Comparison of ENCODE assay signal across 12 mouse cellular contexts in genomic region chr19:47015965-47016364, GRCm38 (mm10). TPM values are rescaled to one million over a fixed set of nuclear protein-coding genes. Genes with fewer than 3 reads are reported as not detected.
DNase-seq lines count a peak whose midpoint lies in the region; ATAC-seq and TF ChIP-seq lines count a peak whose summit lies in the region.
"Had no signal": no experiment of that assay in that cellular context is flagged by ENCODE, and none has a peak within 500 bp of the region (broad histone marks: within the 10 kb centered on the region; RNA-seq: fewer than 3 reads in every experiment).

No protein-coding gene starts in this region.

- no peak for DNase-seq in left cerebral cortex, adult 2 months (ENCODE audit: extremely low spot score in 1 of 2, low spot score in 2 of 2)
- no peak for DNase-seq in left cerebral cortex, postnatal 36 days (ENCODE audit: low spot score in 2 of 2)
- DNase-seq in urinary bladder, adult 18-20 months (ENCODE audit: low spot score in 2 of 2) = no peak

- 4% methylated on average over 9 of the region's 9 CpGs for WGBS in forebrain, embryonic 13.5 days
- WGBS in limb, embryonic 13.5 days = 4% methylated on average over 9 of the region's 9 CpGs
- 4% methylated on average over 9 of the region's 9 CpGs for WGBS in stomach, embryonic 16.5 days
- 6% methylated on average over 9 of the region's 9 CpGs for WGBS in heart, embryonic 12.5 days
- 5% methylated on average over 9 of the region's 9 CpGs for WGBS in kidney, embryonic 16.5 days

- H3K36me3 ChIP-seq in forebrain, embryonic 13.5 days (ENCODE audit: poor library complexity, severe bottlenecking) = no peaks in the 10 kb centered on the region
- H3K36me3 ChIP-seq in limb, embryonic 13.5 days = no peaks in the 10 kb centered on the region
- no peaks in the 10 kb centered on the region for H3K36me3 ChIP-seq in stomach, embryonic 16.5 days (ENCODE audit: control insufficient read depth, insufficient read depth, low read length)
- no peaks in the 10 kb centered on the region for H3K36me3 ChIP-seq in heart, embryonic 12.5 days
- no peaks in the 10 kb centered on the region for H3K36me3 ChIP-seq in kidney, embryonic 16.5 days (ENCODE audit: insufficient read depth, low read length)
- H3K36me3 ChIP-seq: lung, embryonic 15.5 days had no signal

- intact Hi-C loops in left cerebral cortex, adult 2 months (cut with DNase I) = loop anchor here (2.0 kb wide), 1 partner anchor 19 kb away; no protein-coding TSS in a partner anchor
- intact Hi-C loops in left cerebral cortex, postnatal 36 days (cut with DNase I) = no loop called here

- peak overlapping the region; percentile 83 for H3K9ac ChIP-seq in forebrain, embryonic 13.5 days
- no peak overlapping the region for H3K9ac ChIP-seq in limb, embryonic 13.5 days
- H3K9ac ChIP-seq in stomach, embryonic 16.5 days (ENCODE audit: low read length) = no peak overlapping the region
- H3K9ac ChIP-seq in heart, embryonic 12.5 days = no peak overlapping the region
- H3K9ac ChIP-seq in kidney, embryonic 16.5 days (replicated peaks; ENCODE audit: low read length) = no peak overlapping the region
- H3K9ac ChIP-seq: lung, embryonic 15.5 days had no signal

- H3K27ac ChIP-seq in left cerebral cortex, adult 2 months = peak overlapping the region; percentile 76
- peak overlapping the region; percentile 92; the same call in 1 of the 2 replicates for H3K27ac ChIP-seq in forebrain, embryonic 13.5 days
- H3K27ac ChIP-seq in limb, embryonic 13.5 days = no peak overlapping the region
- H3K27ac ChIP-seq in stomach, embryonic 16.5 days (ENCODE audit: low read length) = no peak overlapping the region
- H3K27ac ChIP-seq in heart, embryonic 12.5 days (ENCODE audit: poor library complexity, severe bottlenecking) = no peak overlapping the region
- no peak overlapping the region for H3K27ac ChIP-seq in kidney, embryonic 16.5 days (ENCODE audit: low read length)
- H3K27ac ChIP-seq: lung, embryonic 15.5 days had no signal

- TF ChIP-seq CTCF in left cerebral cortex, adult 2 months (IDR thresholded peaks at IDR 0.05) = no peak

- H3K9me3 ChIP-seq in forebrain, embryonic 13.5 days (replicated peaks) = no peaks in the 10 kb centered on the region
- H3K9me3 ChIP-seq in limb, embryonic 13.5 days = no peaks in the 10 kb centered on the region
- H3K9me3 ChIP-seq in stomach, embryonic 16.5 days (replicated peaks; ENCODE audit: control insufficient read depth, low read length) = no peaks in the 10 kb centered on the region
- H3K9me3 ChIP-seq in heart, embryonic 12.5 days (replicated peaks) = no peaks in the 10 kb centered on the region
- H3K9me3 ChIP-seq in kidney, embryonic 16.5 days (ENCODE audit: low read length) = no peaks in the 10 kb centered on the region
- H3K9me3 ChIP-seq: lung, embryonic 15.5 days had no signal

- H3K4me1 ChIP-seq in forebrain, embryonic 13.5 days = peaks cover 21% of the 10 kb centered on the region
- peaks cover 21% of the 10 kb centered on the region for H3K4me1 ChIP-seq in limb, embryonic 13.5 days
- H3K4me1 ChIP-seq in stomach, embryonic 16.5 days (ENCODE audit: control insufficient read depth, insufficient read depth, low read length) = peaks cover 18% of the 10 kb centered on the region
- peaks cover 19% of the 10 kb centered on the region for H3K4me1 ChIP-seq in heart, embryonic 12.5 days (replicated peaks)
- H3K4me1 ChIP-seq in kidney, embryonic 16.5 days (ENCODE audit: insufficient read depth, low read length) = peaks cover 15% of the 10 kb centered on the region

- H3K4me3 ChIP-seq in left cerebral cortex, adult 2 months = peak overlapping the region; percentile 67
- peak overlapping the region; percentile 64 for H3K4me3 ChIP-seq in forebrain, embryonic 13.5 days
- H3K4me3 ChIP-seq in limb, embryonic 13.5 days = peak overlapping the region; percentile 52
- H3K4me3 ChIP-seq in stomach, embryonic 16.5 days (replicated peaks; ENCODE audit: low read length) = peak overlapping the region; percentile 46; the same call in 1 of the 2 replicates
- H3K4me3 ChIP-seq in heart, embryonic 12.5 days = no peak overlapping the region
- no peak overlapping the region for H3K4me3 ChIP-seq in kidney, embryonic 16.5 days (ENCODE audit: low read length)
- H3K4me3 ChIP-seq: myocyte had no signal

- peak overlapping the region; percentile 78 for H3K4me2 ChIP-seq in forebrain, embryonic 13.5 days
- H3K4me2 ChIP-seq in limb, embryonic 13.5 days (replicated peaks) = peak overlapping the region; percentile 92; the same call in 1 of the 2 replicates
- H3K4me2 ChIP-seq in stomach, embryonic 16.5 days (ENCODE audit: low read depth, low read length) = no peak overlapping the region
- no peak overlapping the region for H3K4me2 ChIP-seq in heart, embryonic 12.5 days
- H3K4me2 ChIP-seq in kidney, embryonic 16.5 days (replicated peaks; ENCODE audit: low read depth, low read length) = no peak overlapping the region

- ATAC-seq in forebrain, embryonic 13.5 days = no peak
- ATAC-seq in limb, embryonic 13.5 days (ENCODE audit: low FRiP score, low read depth) = no peak
- ATAC-seq in stomach, embryonic 16.5 days (ENCODE audit: insufficient read depth, low FRiP score) = no peak
- ATAC-seq in heart, embryonic 12.5 days (ENCODE audit: insufficient number of reproducible peaks, low FRiP score) = no peak
- no peak for ATAC-seq in kidney, embryonic 16.5 days (ENCODE audit: low FRiP score, low TSS enrichment)

- H3K27me3 ChIP-seq in forebrain, embryonic 13.5 days = peaks cover 61% of the 10 kb centered on the region
- peaks cover 82% of the 10 kb centered on the region for H3K27me3 ChIP-seq in limb, embryonic 13.5 days
- peaks cover 50% of the 10 kb centered on the region for H3K27me3 ChIP-seq in stomach, embryonic 16.5 days (ENCODE audit: control insufficient read depth, insufficient read depth, low read length)
- peaks cover 76% of the 10 kb centered on the region for H3K27me3 ChIP-seq in heart, embryonic 12.5 days (replicated peaks)
- peaks cover 62% of the 10 kb centered on the region for H3K27me3 ChIP-seq in kidney, embryonic 16.5 days (ENCODE audit: insufficient read depth, low read length)
- H3K27me3 ChIP-seq: CH12.LX had no signal

RNA-seq across cellular contexts. Expression of gene Nt5c2, which starts 1.0 kb away (rescaled TPM):
- total RNA-seq in left cerebral cortex, adult 2 months (2021) = 10 to 100 TPM; 73.7 to 82.1 TPM
- total RNA-seq in left cerebral cortex, postnatal 36 days (2021) = 10 to 100 TPM; 68.1 to 78.8 TPM
- polyA plus RNA-seq in forebrain, embryonic 13.5 days (2015; fragmentation: Nextera tagmentation; extraction: Ambion mirVana) = 68.8 and 83.9 TPM in 2 replicates
- polyA plus RNA-seq in limb, embryonic 13.5 days (2015; fragmentation: Nextera tagmentation; extraction: Ambion mirVana) = 86.8 and 95.2 TPM in 2 replicates
- 86.4 and 91.2 TPM in 2 replicates for polyA plus RNA-seq in stomach, embryonic 16.5 days (2015; fragmentation: Nextera tagmentation; extraction: Ambion mirVana)
- polyA plus RNA-seq in heart, embryonic 12.5 days (2016; fragmentation: Nextera tagmentation; extraction: Ambion mirVana) = 108 and 111 TPM in 2 replicates
- 77.5 and 89.4 TPM in 2 replicates for polyA plus RNA-seq in kidney, embryonic 16.5 days (2015; fragmentation: Nextera tagmentation; extraction: Ambion mirVana)

RNA-seq across cellular contexts. Expression of gene Ina, which starts 1.5 kb away (rescaled TPM):
- 100 to 1,000 TPM; 219 to 227 TPM for total RNA-seq in left cerebral cortex, adult 2 months (2021)
- 100 to 1,000 TPM; 209 to 221 TPM for total RNA-seq in left cerebral cortex, postnatal 36 days (2021)
- 206 and 221 TPM in 2 replicates for polyA plus RNA-seq in forebrain, embryonic 13.5 days (2015; fragmentation: Nextera tagmentation; extraction: Ambion mirVana)
- 0.98 and 2.2 TPM in 2 replicates for polyA plus RNA-seq in limb, embryonic 13.5 days (2015; fragmentation: Nextera tagmentation; extraction: Ambion mirVana)
- polyA plus RNA-seq in stomach, embryonic 16.5 days (2015; fragmentation: Nextera tagmentation; extraction: Ambion mirVana) = 5.7 and 6.5 TPM in 2 replicates
- 0.24 and 0.86 TPM in 2 replicates for polyA plus RNA-seq in heart, embryonic 12.5 days (2016; fragmentation: Nextera tagmentation; extraction: Ambion mirVana)
- 0.71 and 2.1 TPM in 2 replicates for polyA plus RNA-seq in kidney, embryonic 16.5 days (2015; fragmentation: Nextera tagmentation; extraction: Ambion mirVana)
- total RNA-seq: CH12.LX had no signal
- polyA plus RNA-seq: heart, postnatal 0 days; myocyte had no signal

RNA-seq across cellular contexts. Expression of gene Pcgf6, which starts 34.7 kb away (rescaled TPM):
- total RNA-seq in left cerebral cortex, adult 2 months (2021) = 10 to 100 TPM; 20.0 to 20.1 TPM
- 10 to 100 TPM; 11.7 to 18.1 TPM for total RNA-seq in left cerebral cortex, postnatal 36 days (2021)
- 26.8 and 30.6 TPM in 2 replicates for polyA plus RNA-seq in forebrain, embryonic 13.5 days (2015; fragmentation: Nextera tagmentation; extraction: Ambion mirVana)
- 23.3 and 25.0 TPM in 2 replicates for polyA plus RNA-seq in limb, embryonic 13.5 days (2015; fragmentation: Nextera tagmentation; extraction: Ambion mirVana)
- polyA plus RNA-seq in stomach, embryonic 16.5 days (2015; fragmentation: Nextera tagmentation; extraction: Ambion mirVana) = 11.5 and 11.8 TPM in 2 replicates
- 12.9 and 14.5 TPM in 2 replicates for polyA plus RNA-seq in heart, embryonic 12.5 days (2016; fragmentation: Nextera tagmentation; extraction: Ambion mirVana)
- polyA plus RNA-seq in kidney, embryonic 16.5 days (2015; fragmentation: Nextera tagmentation; extraction: Ambion mirVana) = 20.2 and 25.6 TPM in 2 replicates

RNA-seq across cellular contexts. Expression of gene Taf5, which starts 51.6 kb away (rescaled TPM):
- total RNA-seq in left cerebral cortex, adult 2 months (2021) = 1 to 10 TPM; 6.7 to 7.1 TPM
- 1 to 10 TPM; 5.9 to 6.0 TPM for total RNA-seq in left cerebral cortex, postnatal 36 days (2021)
- 6.9 and 7.0 TPM in 2 replicates for polyA plus RNA-seq in forebrain, embryonic 13.5 days (2015; fragmentation: Nextera tagmentation; extraction: Ambion mirVana)
- 5.7 and 5.8 TPM in 2 replicates for polyA plus RNA-seq in limb, embryonic 13.5 days (2015; fragmentation: Nextera tagmentation; extraction: Ambion mirVana)
- 2.2 and 3.1 TPM in 2 replicates for polyA plus RNA-seq in stomach, embryonic 16.5 days (2015; fragmentation: Nextera tagmentation; extraction: Ambion mirVana)
- 7.1 and 7.5 TPM in 2 replicates for polyA plus RNA-seq in heart, embryonic 12.5 days (2016; fragmentation: Nextera tagmentation; extraction: Ambion mirVana)
- polyA plus RNA-seq in kidney, embryonic 16.5 days (2015; fragmentation: Nextera tagmentation; extraction: Ambion mirVana) = 4.3 and 4.5 TPM in 2 replicates

Comparison
In these comparisons a context has a peak if more than half of its experiments do, and no peak if none do; other contexts are left out.
1. H3K27ac ChIP-seq: peak in left cerebral cortex, adult 2 months (single experiment) and forebrain, embryonic 13.5 days (single experiment); none in limb, embryonic 13.5 days (single experiment), stomach, embryonic 16.5 days (single experiment), heart, embryonic 12.5 days (single experiment) and kidney, embryonic 16.5 days (single experiment).
2. H3K4me3 ChIP-seq: peak in left cerebral cortex, adult 2 months (single experiment), forebrain, embryonic 13.5 days (single experiment), limb, embryonic 13.5 days (single experiment) and stomach, embryonic 16.5 days (single experiment); none in heart, embryonic 12.5 days (single experiment) and kidney, embryonic 16.5 days (single experiment).
3. H3K4me2 ChIP-seq: peak in forebrain, embryonic 13.5 days (single experiment) and limb, embryonic 13.5 days (single experiment); none in stomach, embryonic 16.5 days (single experiment), heart, embryonic 12.5 days (single experiment) and kidney, embryonic 16.5 days (single experiment).
4. RNA of gene Ina, which starts 1.5 kb away (polyA plus RNA-seq): 206 to 221 TPM in forebrain, embryonic 13.5 days; 5.7 to 6.5 TPM in stomach, embryonic 16.5 days, 0.98 to 2.2 TPM in limb, embryonic 13.5 days, 0.24 to 0.86 TPM in heart, embryonic 12.5 days and 0.71 to 2.1 TPM in kidney, embryonic 16.5 days; every median in the first group is over 10 times any median in the second.